Mouse (Mus musculus): ENCODE results near the gene Hnrnpk.
"Not testable (repeated sequence)": the region's sequence is repeated elsewhere in the genome, so short reads cannot be mapped to it uniquely, and the experiment has no call there.

DNA sequence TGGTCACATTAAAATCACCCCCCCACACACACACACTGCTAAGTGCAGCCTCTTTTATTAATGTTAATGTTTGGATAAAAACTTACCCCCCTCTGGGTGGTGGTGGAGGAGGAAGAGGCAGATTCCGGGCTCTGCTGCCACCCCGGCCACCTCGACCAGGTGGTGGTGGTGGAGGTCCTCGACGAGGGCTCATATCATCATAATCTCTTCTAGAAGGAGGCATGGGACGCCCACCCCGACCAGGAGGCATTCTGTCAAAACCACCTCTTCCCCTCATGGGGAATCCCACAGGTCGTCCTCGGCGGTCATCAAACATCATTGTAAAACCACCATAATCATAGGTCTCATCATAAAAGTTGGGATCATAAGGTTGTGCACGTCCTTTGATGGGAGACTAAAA lies 8.8 kb downstream of the Hnrnpk start:
- not testable (repeated sequence) for TF ChIP-seq CTCF (IDR thresholded peaks at IDR 0.05; ENCODE audit: low read depth); EP300 (optimal IDR thresholded peaks at IDR 0.05)

Measured in stomach, postnatal 0 days (tissue).